Mouse (Mus musculus) midbrain, embryonic 11.5 days (tissue): ENCODE results near the gene Pi4kb. TPM values are rescaled to one million over a fixed set of nuclear protein-coding genes. Genes with fewer than 3 reads are reported as not detected.

Source experiments
- ATAC-seq: fragments of 200-750 bp; cut with Nextera tagmentation; 2 replicates; pipeline ENCODE4 v1.8.0; 2017; ENCODE audit warnings: moderate TSS enrichment, moderate library complexity; ENCODE audit not compliant: low FRiP score
- DNase-seq: peaks from one replicate; pipeline ENCODE4 v3.0.0; 2015; ENCODE audit warnings: low spot score; ENCODE audit errors: missing footprints
- H3K27ac ChIP-seq: fragments of 300-500 bp; sonication (generic); 2 replicates; pipeline ENCODE4 v1.5.1; 2014; ENCODE audit warnings: low read depth, low read length
- H3K27me3 ChIP-seq: fragments of 300-500 bp; sonication (generic); 2 replicates; pipeline ENCODE4 v1.6.1; 2014; ENCODE audit warnings: mild to moderate bottlenecking, low read length, moderate library complexity, mixed read lengths; ENCODE audit not compliant: control insufficient read depth, insufficient read depth
- H3K36me3 ChIP-seq: fragments of 300-500 bp; sonication (generic); 2 replicates; pipeline ENCODE4 v1.6.1; 2014; ENCODE audit warnings: mild to moderate bottlenecking, low read length, moderate library complexity, mixed read lengths; ENCODE audit not compliant: control insufficient read depth, insufficient read depth
- H3K4me1 ChIP-seq: fragments of 300-500 bp; sonication (generic); 2 replicates; pipeline ENCODE4 v1.6.1; 2014; ENCODE audit warnings: low read length; ENCODE audit not compliant: control insufficient read depth, insufficient read depth
- H3K4me2 ChIP-seq: fragments of 300-500 bp; sonication (generic); 2 replicates; pipeline ENCODE4 v1.6.1; 2014; ENCODE audit warnings: mild to moderate bottlenecking, moderate library complexity
- H3K4me3 ChIP-seq: fragments of 300-500 bp; sonication (generic); 2 replicates; pipeline ENCODE4 v1.5.1; 2014; ENCODE audit warnings: low read depth, low read length
- H3K9ac ChIP-seq: fragments of 300-500 bp; sonication (generic); 2 replicates; pipeline ENCODE4 v1.6.1; 2014; ENCODE audit warnings: low read length
- H3K9me3 ChIP-seq: fragments of 300-500 bp; sonication (generic); 2 replicates; pipeline ENCODE4 v1.6.1; 2016; ENCODE audit warnings: low read length; ENCODE audit not compliant: control insufficient read depth
- WGBS: fragments of 180-500 bp; shearing (Covaris S2); extraction: QIAGEN DNeasy Blood & Tissue Kit; methylation state at CpG from one replicate; pipeline ENCODE4 v1.1.7; 2014; 5-methylcytosine and 5-hydroxymethylcytosine counted together
- polyA plus RNA-seq: library from polyadenylated mRNA; unstranded; fragments of >200 nt; fragmentation: Nextera tagmentation; extraction: Ambion mirVana; gene quantifications from 2 replicates; pipeline ENCODE4 v1.2.1, GENCODE M21; 2014

The Pi4kb gene
- polyA plus RNA-seq, 1 experiment from 2014 or later, result 21.2 TPM

GRCm38 (mm10) chr3:95005651-95006050, 31.1 kb downstream of the Pi4kb start:
- WGBS, result 97% methylated on average over 3 of the region's 3 CpGs
- no peaks in the 10 kb centered on the region for H3K9me3 ChIP-seq
- no peak for ATAC-seq
- H3K27me3 ChIP-seq, result no peaks in the 10 kb centered on the region
- H3K4me1 ChIP-seq, result peaks cover 5% of the 10 kb centered on the region
- H3K36me3 ChIP-seq, result peaks cover 36% of the 10 kb centered on the region
- no peak overlapping the region for H3K4me2 ChIP-seq
- H3K4me3 ChIP-seq, result no peak overlapping the region
- no peak overlapping the region for H3K27ac ChIP-seq
- H3K9ac ChIP-seq, result no peak overlapping the region
- DNase-seq, result no peak

- Histone ChIP-seq H3K27ac (peak overlapping the region; percentile 55; the same call in 1 of the 2 replicates), H3K27me3 (no peaks in the 10 kb centered on the region), H3K4me2 (no peak overlapping the region), H3K9ac (no peak overlapping the region), H3K36me3 (peaks cover 43% of the 10 kb centered on the region), H3K4me3 (no peak overlapping the region), H3K9me3 (no peaks in the 10 kb centered on the region), H3K4me1 (peaks cover 5% of the 10 kb centered on the region)
- 87% methylated on average over 9 of the region's 9 CpGs for WGBS
- ATAC-seq, result no peak
- DNase-seq, result no peak
These were observed 33.2 kb downstream of the Pi4kb start for GRCm38 (mm10) chr3:95007706-95008105.

GRCm38 (mm10) chr3:95010396-95010795, 35.9 kb downstream of the Pi4kb start:
- no peak overlapping the region for H3K4me3 ChIP-seq
- peaks cover 19% of the 10 kb centered on the region for H3K4me1 ChIP-seq
- H3K27ac ChIP-seq, result no peak overlapping the region
- no peak overlapping the region for H3K9ac ChIP-seq
- H3K36me3 ChIP-seq, result peaks cover 41% of the 10 kb centered on the region
- no peaks in the 10 kb centered on the region for H3K9me3 ChIP-seq
- 91% methylated on average over 7 of the region's 7 CpGs for WGBS
- no peak for ATAC-seq
- DNase-seq, result no peak
- H3K4me2 ChIP-seq, result no peak overlapping the region
- no peaks in the 10 kb centered on the region for H3K27me3 ChIP-seq

- H3K4me3 ChIP-seq, result no peak overlapping the region
- 78% methylated on average over 3 of the region's 3 CpGs for WGBS
- DNase-seq (no peak), ATAC-seq (no peak)
- H3K27ac ChIP-seq, result no peak overlapping the region
- no peaks in the 10 kb centered on the region for H3K9me3 ChIP-seq
- no peaks in the 10 kb centered on the region for H3K27me3 ChIP-seq
- H3K9ac ChIP-seq, result no peak overlapping the region
- H3K4me1 ChIP-seq, result peaks cover 20% of the 10 kb centered on the region
- no peak overlapping the region for H3K4me2 ChIP-seq
- peaks cover 30% of the 10 kb centered on the region for H3K36me3 ChIP-seq
These were observed 38.5 kb downstream of the Pi4kb start for GRCm38 (mm10) chr3:95012982-95013381.

GRCm38 (mm10) chr3:95013699-95014427, 39.3 kb downstream of the Pi4kb start:
- Histone ChIP-seq H3K4me2 (peak overlapping the region; percentile 93), H3K27me3 (no peaks in the 10 kb centered on the region), H3K4me1 (peaks cover 20% of the 10 kb centered on the region), H3K27ac (no peak overlapping the region; the same call in 1 of the 2 replicates), H3K9me3 (no peaks in the 10 kb centered on the region), H3K9ac (peak overlapping the region; percentile 80), H3K36me3 (peaks cover 22% of the 10 kb centered on the region), H3K4me3 (peak overlapping the region; percentile 90)
- WGBS, result 9% methylated on average over 13 of the region's 13 CpGs
- ATAC-seq (no peak), DNase-seq (peak; percentile 92)

- H3K9me3 ChIP-seq, result no peaks in the 10 kb centered on the region
- peak overlapping the region; percentile 80 for H3K9ac ChIP-seq
- peak overlapping the region; percentile 72 for H3K27ac ChIP-seq
- peak overlapping the region; percentile 93 for H3K4me2 ChIP-seq
- peak; percentile 94 for DNase-seq
- no peaks in the 10 kb centered on the region for H3K27me3 ChIP-seq
- peak; percentile 36 for ATAC-seq
- peak overlapping the region; percentile 90 for H3K4me3 ChIP-seq
- whole genome bisulfite sequencing, result under 1% methylated on average over 44 of the region's 44 CpGs
- peaks cover 20% of the 10 kb centered on the region for H3K4me1 ChIP-seq
- peaks cover 17% of the 10 kb centered on the region for H3K36me3 ChIP-seq
These were observed 40.1 kb downstream of the Pi4kb start for GRCm38 (mm10) chr3:95014428-95015151.

- Histone ChIP-seq H3K4me1 (peaks cover 20% of the 10 kb centered on the region), H3K4me2 (peak within 1 kb of the TSS; percentile 93), H3K36me3 (peaks cover 15% of the 10 kb centered on the region), H3K27me3 (no peaks in the 10 kb centered on the region), H3K4me3 (peak within 1 kb of the TSS; percentile 90), H3K9ac (peak within 1 kb of the TSS; percentile 80), H3K9me3 (no peaks in the 10 kb centered on the region), H3K27ac (peak within 1 kb of the TSS; percentile 91)
- peak; percentile 99 for ATAC-seq
- DNase-seq, result peak; percentile 99
- WGBS, result under 1% methylated on average over 21 of the region's 37 CpGs
These were observed 40.9 kb downstream of the Pi4kb start, which contains the start of gene Zfp687 for GRCm38 (mm10) chr3:95015337-95015872. TSS of gene Zfp687 (minus strand) at chr3:95015448.

- WGBS, result under 1% methylated on average over 40 of the region's 40 CpGs
- H3K36me3 ChIP-seq, result peaks cover 10% of the 10 kb centered on the region
- H3K27ac ChIP-seq, result peak overlapping the region; percentile 91
- H3K4me3 ChIP-seq, result peak overlapping the region; percentile 90
- H3K9ac ChIP-seq, result peak overlapping the region; percentile 74
- no peaks in the 10 kb centered on the region for H3K9me3 ChIP-seq
- peak; percentile 98 for DNase-seq
- H3K4me1 ChIP-seq, result peaks cover 20% of the 10 kb centered on the region
- peak; percentile 62 for ATAC-seq
- H3K27me3 ChIP-seq, result no peaks in the 10 kb centered on the region
- H3K4me2 ChIP-seq, result peak overlapping the region; percentile 93
These were observed 41.5 kb downstream of the Pi4kb start for GRCm38 (mm10) chr3:95015891-95016531.
